Mouse (Mus musculus): ENCODE measurements around the gene Smarca1.

Gene Smarca1

DNA sequence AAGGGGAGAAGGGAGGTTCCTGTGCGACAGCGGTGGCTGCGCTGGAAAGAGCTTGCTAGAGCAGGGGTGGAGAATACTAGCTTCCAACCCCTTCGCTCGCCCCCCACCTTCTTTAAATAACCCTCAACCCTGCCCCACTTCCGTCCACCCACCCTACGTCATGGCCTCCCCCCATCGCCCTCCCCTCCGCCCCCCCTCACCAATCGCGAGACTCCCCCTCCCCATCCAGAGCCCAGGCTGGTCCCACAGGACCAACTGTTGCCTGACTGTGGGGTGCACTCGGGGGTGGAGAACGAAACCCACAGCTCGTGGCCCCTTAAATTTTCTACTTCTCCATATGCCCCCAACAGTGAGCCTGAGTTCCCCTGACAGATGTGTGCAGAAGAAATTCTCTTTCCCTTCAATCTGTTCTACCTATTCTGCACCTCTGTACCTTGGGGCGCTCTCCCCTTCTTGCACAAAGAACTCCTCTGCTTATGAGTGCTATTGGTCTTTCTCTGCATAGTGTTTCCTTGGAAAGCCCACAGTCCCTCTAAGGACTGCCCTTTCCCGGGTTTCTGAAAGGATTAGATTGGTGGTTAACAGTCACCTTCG, at the start of gene Smarca1:
Gene Smarca1 (minus strand): TSS at position 544 of the 594 bp plus-strand sequence.
- peak; percentile 9 for DNase-seq (ENCODE audit: low read depth, low spot score)

DNA sequence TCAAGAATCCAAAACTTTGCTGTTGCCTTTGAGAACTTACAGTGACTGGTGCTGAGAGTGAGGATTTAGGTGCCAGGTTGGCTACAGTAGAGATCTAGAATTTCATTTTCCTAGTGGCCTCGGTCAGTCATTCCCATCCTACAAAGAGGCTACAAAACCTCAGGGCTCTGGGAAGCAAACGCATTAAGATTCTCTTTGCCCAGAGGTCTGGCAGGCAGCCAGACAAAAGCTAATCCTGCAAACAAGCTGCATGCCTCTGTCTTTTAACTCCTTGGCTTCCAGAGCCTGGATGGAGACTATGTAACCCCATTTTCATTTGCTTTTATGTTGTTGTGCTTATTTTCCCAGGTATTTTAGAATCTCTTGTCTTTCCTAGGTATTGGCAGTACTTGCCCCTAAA, 45.0 kb upstream of the Smarca1 start:
- DNase-seq (ENCODE audit: low read depth, low spot score), result no peak

DNA sequence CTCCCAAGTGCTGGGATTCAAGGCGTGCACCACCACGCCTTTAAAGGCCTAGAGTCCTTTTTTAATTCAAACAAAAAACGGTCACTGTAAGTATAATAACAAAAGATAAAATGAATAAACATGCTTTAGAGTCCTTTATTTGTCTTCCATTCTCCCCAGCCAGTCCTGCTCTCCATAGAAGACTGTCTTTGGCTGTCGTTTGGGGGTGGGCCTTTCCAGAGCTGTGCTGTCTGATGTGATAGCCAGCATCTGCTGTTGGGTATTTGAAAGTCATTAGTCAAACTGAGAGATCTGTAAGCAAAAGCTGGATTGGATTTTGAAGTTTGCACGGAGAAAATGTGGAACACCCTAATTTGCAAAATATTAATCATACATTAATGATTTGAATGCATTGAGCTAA, 44.1 kb upstream of the Smarca1 start:
- no peak for DNase-seq (ENCODE audit: low read depth, low spot score)

DNA sequence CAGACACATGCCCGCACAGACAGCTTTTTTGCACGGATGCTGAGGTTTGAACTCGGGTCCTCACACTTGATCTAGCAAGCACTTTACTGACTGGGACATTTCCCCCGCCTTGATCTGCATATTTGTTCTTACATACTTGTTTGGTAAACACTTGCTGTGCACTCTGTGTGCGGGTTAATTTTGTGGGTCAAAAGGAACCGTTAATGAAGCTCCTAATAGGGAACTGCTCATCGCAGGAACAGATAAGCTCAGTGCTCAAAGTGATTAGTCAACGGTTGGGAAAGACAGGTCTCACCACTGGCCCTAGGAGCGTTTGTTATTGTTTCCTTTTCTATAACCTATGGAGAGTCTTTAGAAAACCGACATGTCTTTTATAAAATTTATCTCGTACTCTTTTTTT, 41.6 kb upstream of the Smarca1 start:
- DNase-seq (ENCODE audit: low read depth, low spot score), result no peak

DNA sequence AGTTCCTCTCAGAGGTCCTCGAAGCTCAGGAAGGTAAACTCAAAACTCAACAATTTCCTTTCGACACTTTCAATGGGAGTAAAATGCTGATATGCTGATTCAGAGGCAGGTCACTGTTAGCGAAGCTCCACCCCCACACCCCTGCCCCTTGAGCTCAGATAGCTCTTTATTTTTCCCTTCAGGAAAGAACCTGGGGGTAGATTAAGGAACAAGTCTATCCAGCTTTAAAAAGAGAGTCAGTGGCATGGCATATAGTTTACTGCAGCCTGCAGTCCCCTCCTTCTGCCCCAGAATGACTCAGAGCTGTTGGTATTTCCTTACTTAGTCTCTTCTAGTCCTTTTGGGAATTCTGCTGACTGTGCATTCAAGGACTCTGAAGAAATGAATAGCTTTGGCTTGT, 37.7 kb upstream of the Smarca1 start:
- DNase-seq (ENCODE audit: low read depth, low spot score), result no peak

DNA sequence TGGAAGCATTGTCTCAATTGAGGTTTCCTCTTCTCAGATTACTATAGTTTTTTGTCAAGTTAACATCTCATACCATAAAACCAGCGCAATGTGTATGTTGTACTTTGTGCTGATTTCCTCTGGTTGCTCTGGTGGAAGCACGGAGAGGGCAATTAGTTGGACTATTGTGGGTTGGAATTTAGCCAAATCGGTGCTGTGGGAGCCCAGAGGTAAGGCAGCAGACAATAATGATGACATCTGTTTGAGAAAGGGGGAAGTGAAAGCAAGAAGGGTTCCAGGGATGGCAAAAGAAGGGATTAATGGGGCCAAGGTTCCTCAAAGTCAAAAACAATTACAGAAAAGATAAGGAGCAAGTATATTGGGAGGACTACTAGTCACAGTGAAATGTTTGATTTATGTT, 35.2 kb upstream of the Smarca1 start:
- DNase-seq (ENCODE audit: low read depth, low spot score), result no peak

DNA sequence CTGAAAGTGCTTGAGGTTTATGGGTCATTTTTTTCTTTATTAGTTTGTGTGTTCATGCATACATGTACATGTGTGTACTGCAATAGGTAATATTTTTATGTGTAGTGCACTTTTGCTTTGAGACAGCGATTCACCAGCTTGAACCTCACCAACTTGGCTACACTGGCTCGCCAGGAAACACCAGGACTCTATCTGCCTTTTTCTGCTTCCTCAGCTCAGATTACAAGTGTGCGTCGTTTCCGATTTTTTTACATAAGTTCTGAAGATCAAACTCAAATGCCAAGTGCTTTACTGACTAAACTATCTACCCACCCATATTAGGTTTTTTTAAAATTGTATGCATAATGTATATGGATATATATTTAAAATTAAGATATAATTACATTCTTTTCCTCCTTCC, 27.8 kb upstream of the Smarca1 start:
- no peak for DNase-seq (ENCODE audit: low read depth, low spot score)

DNA sequence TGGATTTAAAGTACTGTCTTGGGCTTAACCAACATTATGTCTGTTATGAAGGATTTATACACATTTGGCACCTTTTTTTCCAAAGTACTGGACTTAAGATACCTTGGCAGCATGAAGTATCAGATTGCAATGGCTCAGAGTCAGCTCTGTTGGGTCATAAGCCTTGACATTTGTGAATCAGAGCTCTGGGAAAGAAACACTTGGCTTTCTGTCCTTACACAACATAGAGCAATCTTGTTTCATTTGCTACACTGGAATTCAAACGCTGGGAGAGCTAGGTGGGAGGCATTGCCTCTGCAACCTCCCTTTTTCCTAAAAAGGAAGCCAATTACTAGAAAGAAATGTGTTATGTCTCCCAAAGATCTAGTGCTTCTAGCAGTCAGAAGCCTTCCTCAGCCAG, 24.1 kb upstream of the Smarca1 start:
- DNase-seq (ENCODE audit: low read depth, low spot score), result no peak

DNA sequence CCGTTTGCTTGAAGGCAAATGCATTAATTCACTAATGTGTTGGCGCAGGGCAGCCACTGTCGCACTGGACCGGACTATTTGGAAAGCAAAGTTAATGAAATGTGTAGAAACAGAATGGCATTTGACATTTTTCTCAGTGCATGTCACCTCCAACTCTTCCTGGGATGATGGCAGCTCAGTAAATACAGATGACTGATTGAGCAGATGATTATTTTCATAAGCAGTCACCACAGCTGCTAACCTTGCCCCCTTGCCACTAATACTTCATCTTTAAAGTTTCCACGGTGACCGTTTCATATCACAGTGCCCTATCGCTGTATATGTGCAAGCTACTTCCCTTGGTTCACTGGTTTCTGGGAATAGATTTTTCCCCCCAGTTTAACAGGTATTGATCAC, 20.8 kb upstream of the Smarca1 start:
- DNase-seq (ENCODE audit: low read depth, low spot score), result no peak

DNA sequence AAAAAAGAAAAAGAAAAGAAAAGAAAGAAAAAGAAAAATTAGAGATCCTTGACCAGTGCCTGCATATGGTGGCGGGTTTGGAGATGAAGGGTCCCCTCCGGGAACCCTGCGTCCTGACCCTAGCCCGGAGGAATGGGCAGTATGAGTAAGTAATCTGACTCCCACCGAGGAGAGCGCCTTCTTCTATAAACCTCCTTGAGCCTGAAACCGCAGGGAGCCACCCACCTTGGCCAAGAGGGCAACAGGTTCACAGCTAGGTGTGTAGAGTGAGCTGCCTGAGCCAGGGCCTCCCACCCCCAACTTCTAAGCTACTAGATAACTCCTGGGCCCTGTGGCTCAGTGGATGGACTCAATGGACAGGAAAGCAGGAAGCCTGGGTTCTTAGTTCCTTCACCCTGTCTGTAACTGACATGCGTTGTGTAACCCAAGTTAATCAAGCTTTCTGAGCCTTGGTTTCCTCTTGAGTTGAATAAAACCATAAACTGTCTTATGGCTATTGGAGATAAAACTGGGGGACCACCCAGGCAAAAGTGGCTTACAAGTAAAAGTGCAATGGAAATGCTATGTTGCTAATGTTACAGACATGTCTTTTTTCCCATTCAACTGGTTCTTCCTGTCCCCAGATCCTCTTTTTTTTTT, 20.2 kb upstream of the Smarca1 start:
- no peak for DNase-seq (ENCODE audit: low read depth, low spot score)

DNA sequence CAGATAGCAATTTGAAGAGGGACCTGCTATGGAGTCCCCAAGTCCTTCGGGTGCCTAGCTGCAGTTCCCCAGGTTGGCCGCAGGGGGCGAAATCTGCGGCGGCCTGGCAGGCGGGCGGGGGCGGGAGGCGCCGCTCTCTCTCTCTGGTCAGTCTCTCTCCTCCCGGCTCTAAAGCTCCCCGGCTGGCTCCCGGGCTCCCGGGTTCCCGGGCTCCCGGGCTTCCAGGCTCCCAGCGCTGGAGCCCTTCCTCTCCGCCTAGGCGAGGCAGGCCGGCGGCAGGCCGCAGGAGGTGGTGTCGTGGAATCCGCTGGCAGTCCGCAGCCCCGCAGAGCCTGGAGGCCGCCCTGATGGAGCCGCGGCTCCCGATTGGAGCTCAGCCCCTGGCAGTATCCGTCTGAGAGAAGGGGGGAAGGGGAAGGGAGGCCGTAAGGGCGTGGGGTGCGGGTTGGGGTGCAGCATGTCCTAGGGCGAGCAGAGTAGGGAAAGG, 19.6 kb upstream of the Smarca1 start, which contains the start of gene Ocrl:
Gene Ocrl (plus strand): TSS at position 82 of the 487 bp plus-strand sequence.
- peak; percentile 59 for DNase-seq (ENCODE audit: low read depth, low spot score)

DNA sequence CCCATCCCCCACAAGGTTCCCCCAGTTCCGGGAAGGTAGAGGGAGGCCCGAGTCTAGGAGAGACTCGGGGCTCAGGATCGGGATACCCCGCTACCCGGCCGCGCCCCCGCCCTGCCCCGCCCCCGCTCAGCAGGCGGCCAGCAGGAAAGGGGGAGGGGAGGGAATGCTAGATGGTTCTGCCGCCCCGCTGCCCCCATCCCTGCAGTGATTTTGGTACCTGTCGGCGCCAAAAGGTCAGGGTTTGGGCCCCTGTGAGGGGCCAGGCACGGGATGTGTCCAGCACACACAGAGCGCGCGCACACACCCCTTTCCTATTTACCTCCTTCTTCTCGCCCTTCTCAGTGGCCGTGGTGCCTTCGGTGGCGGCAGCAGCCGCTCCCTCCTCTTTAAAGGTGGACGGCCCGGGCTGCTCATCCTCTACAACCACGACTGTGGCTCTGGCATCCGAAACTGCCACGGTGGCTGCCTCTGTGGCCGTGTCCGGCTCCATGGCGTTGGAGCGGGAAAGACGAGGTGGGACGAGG, 805 bp downstream of the Smarca1 start:
- DNase-seq (ENCODE audit: low read depth, low spot score), result no peak

DNA sequence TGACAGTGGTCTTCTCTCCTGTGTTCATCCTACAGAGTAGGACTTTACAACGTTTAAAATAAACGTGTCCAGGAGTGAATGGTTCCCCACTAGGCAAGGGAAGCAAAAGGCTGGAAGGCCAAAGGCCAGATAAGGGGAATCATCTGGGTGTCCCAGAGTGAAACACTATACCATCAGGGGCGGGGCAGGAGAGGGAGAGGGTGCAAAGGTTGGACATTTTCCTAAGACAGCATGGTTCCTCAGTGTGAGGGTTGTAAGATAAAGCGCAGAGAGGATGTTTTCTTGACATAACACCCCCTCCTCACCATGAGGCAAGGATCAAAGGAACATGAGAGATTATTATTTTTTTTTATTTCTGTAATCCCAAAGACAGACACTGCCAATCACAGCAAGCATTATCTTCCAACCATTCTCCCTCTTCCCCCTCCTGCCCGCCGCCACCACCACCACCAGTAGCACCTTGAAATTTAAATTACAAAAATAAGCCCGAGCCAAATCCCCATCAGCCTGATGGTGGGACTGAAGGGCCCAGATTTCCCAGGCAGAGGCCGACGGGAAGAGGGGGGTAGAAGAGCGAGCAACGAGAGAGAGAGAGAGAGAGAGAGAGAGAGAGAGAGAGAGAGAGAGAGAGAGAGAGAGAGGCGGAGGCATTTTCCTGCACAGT, 1.4 kb downstream of the Smarca1 start:
- DNase-seq (ENCODE audit: low read depth, low spot score), result peak; percentile 17

DNA sequence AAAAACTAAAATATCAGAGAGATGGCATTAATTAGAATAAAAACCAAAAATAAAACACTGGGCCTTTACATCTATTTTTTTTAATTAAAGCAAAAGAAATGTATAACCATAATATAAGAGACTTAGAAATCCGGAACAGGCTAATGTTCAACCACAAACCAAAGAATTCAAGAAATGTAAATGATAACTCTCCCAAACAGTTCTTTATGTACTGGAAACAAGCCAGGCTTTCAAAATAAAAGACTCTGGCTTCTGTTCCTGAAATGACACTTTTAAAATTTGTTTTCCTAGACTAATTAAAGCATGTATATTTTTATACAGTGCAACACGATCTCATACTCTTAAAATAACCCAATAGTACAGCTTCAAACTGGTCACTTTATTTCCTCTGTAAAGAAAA, 5.4 kb downstream of the Smarca1 start:
- DNase-seq (ENCODE audit: low read depth, low spot score), result no peak

DNA sequence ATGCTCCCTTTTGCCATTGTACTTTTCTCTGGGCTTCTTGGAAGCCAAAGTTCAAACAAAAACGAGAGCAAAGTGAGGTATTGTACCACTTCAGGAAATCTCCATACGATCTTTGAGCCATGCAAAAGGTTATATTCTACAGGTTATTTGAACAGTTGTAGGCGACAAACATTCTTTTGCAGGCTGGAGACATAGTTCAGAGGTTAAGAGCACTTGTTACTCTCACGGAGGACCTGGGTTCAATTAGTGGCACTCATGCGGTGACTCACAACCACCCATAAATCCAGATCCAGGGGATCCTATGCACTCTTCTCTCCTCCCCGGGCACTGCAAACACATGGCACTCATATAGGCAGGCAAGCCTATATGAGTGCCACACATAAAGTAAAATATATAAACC, 10.0 kb downstream of the Smarca1 start:
- no peak for DNase-seq (ENCODE audit: low read depth, low spot score)

DNA sequence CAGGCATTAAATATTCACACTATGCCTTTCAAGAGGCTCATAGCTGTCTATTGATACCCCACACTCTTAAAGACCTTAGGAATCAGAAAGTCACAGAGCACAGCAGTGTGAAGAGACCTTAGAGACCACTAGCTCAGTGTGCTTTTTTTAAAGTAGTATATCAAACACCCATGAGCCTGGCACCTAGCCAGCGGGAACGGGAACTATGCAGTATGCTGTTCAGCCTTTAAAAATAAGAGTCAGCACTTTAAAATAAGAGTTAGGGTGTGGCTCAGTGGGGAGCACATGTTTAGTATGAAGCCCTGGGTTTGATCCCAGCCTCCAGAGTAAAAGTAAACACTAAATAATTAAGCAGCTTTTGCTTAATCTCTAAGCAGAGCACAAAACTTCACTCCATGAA, 12.7 kb downstream of the Smarca1 start:
- no peak for DNase-seq (ENCODE audit: low read depth, low spot score)

DNA sequence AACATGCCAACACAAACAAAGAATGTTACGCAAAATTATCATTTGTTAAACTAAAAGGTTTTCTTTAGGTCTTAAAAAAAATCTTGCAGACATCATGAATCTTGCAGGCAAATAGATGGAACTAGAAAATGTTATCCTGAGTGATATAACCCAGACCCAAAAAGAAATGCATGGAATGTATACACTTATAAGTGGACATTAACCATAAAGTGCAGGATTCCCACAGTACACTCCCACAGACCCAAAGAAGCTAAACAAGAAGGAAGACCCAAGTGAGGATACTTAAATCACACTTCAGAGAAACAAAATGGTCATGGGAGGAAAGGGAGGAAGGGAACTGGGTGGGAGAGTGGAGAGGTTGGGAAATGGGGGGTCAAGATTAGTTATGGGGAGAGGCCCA, 34.2 kb downstream of the Smarca1 start:
- no peak for DNase-seq (ENCODE audit: low read depth, low spot score)

DNA sequence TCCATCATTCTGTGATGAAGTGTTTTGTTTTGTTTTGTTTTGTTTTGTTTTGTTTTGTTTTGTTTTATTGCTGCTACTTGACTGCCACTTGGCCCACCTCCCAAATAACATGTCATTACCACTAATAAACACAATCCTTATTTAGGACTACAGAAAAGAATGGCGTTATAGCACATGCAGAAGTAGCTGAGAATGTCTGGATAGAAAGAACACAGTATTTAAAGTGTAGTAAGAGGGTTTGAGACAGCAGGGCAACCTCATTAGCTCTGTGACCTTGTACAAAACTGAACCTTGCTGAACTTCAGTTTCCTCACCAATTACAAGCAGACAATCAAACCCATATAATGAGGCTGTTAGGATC, 57.0 kb downstream of the Smarca1 start:
- no peak for DNase-seq (ENCODE audit: low read depth, low spot score)

DNA sequence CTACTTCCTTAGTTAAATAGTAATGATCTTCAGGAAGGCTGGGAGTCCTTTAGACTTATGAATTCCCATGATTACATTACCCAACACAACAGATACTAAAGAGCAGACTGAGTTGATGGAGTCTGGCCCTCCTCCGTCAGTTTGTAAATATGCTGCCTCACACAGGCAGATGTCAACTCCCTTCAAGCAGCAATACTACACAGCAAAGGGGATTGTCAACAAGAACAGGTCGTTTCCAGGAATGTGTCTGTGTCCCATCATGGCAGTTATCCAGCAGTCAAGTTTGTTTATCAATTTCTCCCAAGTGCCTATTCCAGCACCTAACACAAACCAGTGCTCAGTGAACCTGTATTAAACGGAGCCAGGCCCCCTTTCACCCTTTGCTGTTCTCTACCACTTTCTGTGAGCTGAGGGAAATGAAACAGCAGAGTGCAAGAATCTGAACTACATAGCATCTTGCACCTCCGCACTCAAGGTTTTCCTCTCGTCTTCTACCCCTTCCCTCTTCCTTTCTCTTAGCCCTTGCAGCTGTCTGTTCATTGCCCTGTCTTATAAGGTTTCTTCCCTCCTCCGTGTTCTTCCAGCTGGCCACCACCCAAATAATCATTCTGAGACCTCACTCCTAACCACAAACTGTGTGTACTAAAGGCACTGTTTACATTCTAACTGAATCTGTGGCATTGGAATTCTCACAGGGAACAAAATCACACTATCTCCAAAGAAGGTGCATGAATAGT, 57.5 kb downstream of the Smarca1 start:
- DNase-seq (ENCODE audit: low read depth, low spot score), result no peak

DNA sequence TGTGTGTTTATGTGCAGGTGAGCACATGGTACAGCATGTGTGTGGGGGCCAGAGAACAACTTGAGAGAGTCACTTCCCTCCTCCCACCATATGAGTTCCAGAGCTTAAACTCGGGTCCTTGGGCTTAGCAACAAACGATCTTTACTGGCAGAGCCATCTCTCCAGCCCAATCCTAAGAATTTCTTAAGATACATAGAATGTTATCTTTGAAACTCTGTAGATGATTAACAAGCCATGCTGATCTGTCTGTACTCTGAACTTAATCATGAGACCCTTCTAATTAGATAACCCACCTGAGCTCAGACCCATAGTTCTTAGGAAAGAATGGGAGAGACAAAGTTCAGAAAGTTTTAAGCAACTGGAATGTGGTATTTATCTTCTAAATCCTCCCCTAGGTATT, 59.3 kb downstream of the Smarca1 start:
- no peak for DNase-seq (ENCODE audit: low read depth, low spot score)

DNA sequence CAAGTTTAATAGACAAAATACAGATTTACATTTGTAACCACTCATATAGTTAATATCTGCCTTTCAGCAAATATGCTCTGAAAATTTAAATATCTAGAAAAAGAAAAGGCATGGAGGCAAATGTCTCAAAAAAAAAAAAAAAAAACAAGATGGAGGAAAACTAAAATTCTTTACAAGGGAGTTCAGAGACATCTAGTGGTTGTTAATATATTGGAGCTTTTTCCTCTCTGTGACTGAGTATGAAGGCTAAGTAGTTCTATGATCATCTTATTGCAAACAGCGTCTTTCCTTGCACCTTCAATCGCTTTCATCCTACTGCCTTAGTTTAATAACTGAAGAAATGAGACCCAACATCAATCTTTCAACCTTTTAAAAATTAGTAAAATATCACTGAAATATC, 72.2 kb downstream of the Smarca1 start:
- peak; percentile 0 for DNase-seq (ENCODE audit: low read depth, low spot score)

DNA sequence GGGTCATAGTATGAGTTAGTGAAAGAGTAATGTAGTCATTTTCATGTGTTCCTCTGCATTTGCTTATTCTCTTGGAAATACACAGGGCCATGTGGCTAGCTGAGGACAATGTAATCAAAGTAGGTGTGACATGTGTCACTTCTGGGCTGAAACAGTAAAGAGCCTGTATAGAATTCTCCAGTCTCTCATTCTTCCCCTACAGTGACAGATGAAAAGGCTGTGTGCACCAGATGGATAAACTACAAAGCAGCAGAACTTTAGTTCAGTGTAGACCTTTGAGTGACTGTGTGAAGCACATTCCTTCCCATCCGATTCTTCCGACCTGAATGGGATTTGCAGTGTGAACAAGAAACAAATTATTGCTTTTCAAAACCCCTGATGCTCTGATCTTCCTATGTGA, 84.1 kb downstream of the Smarca1 start:
- DNase-seq (ENCODE audit: low read depth, low spot score), result no peak
